2 mouse cellular contexts compared by ENCODE assay signal in genomic region chr16:94339164-94340160, GRCm38 (mm10). TPM values are rescaled to one million over a fixed set of nuclear protein-coding genes. Genes with fewer than 3 reads are reported as not detected.
"Had no signal": no experiment of that assay in that cellular context is flagged by ENCODE, and none has a peak within 500 bp of the region (broad histone marks: within the 10 kb centered on the region; RNA-seq: fewer than 3 reads in every experiment).

No protein-coding gene starts in this region.

RNA-seq across cellular contexts. Expression of gene Ripply3, which starts 11.2 kb away (rescaled TPM):
- total RNA-seq: layer of hippocampus, postnatal 14 days; layer of hippocampus, postnatal 36 days had no signal
